Mouse (Mus musculus) spleen, postnatal 14 days (tissue): ENCODE data around the gene Mafg.

Experiments
- DNase-seq, 2 experiments: peaks; one replicate each; pipeline ENCODE4 v3.0.0; 2021 to 2022; ENCODE audit warnings: low spot score in 2 of 2

Gene Mafg

DNA sequence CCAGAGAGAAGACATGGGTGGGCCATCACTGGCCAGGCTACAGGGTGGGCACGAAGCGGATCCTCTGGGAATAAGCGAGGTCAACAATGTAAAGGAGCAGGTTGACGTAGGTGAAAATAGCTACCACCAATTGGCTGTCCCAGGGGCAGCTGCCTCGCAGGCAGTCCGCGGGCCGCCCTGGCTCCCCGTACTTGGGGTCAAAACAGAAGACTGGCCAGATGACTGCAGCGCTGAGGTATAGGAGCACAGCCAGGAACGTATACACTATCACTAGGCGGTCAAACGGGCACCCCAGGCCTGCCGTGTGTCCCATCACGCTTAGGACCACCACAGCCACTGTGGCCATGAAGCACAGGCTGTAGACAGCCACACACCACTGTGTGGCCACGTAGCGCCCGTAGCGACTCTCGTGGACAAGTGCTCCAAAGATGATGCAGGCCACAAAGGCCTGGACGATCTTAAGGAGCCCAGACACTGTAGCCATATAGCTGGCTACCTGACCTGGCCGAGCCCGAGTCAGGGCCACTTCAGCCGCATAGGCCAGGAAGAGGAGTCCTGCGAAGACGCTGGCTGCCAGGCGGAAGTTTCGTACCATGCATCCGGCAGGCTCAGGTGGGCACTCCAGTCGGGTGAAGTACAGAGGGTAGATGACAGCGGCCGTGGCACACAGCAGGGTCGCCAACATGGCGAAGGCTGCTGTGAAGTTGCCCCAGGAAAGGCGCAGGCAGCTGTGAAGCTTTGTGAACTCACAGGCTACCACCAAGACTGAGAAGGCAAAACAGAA is 13.8 kb upstream of the Mafg start:
- DNase-seq, result no peak

DNA sequence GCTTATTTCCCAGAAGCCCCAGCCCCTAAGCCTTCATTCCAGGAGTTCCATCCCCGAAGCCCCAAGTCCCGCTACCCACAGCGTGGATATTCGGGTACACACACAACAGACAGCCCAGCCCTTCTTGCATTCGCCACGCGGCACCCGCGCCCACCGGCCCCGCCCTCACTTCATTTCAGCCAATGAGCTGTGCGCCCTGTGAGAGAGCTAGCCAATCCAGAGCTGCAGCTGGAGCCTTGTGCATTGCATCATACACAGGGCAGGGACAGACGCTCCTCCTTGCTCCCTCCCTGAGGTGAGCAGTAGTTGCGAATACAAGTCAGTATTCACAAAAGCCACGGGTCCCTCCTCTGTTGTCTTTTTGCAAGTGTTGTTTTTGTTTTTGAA is 10.2 kb upstream of the Mafg start, which contains the start of gene Pycr1:
TSS of gene Pycr1 (minus strand) at position 169 of the 387 bp plus-strand sequence.
- peak; percentile 89 to 90 for DNase-seq

DNA sequence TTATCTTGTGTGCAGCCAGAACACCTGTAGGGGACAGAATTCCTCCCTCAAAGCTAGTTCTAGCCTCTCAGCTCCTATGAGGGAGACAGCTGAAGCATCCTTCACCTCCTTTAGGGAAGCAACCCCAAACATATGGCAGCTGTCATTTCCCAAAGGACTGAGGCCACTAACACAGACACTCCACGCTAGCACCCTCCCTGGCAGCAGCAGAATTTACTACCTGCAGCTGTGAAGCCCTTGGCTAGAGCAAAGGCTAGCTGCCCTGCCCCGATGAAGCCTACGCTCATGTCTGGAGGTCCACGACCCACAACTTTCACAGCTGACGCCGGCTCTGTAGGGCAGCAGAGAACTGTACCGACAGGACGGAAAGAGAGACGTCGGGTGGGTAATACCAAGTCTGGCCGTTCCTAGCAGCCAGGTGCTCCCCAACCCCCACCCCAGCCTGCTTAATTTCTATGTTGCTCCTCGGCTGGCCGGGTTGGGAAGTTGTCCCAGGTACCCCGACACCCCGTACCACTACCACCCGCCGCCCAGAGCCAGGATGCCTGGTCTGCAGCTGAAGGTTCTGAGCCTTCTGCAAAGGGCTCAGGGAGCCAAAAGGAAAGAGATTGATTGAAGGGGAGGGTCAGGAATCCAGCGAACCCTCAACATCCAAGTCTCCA is 9.7 kb upstream of the Mafg start:
- DNase-seq, result no peak

GRCm38 (mm10) chr11:120641869-120642268 is 8.5 kb upstream of the Mafg start:
- DNase-seq, result no peak

DNA sequence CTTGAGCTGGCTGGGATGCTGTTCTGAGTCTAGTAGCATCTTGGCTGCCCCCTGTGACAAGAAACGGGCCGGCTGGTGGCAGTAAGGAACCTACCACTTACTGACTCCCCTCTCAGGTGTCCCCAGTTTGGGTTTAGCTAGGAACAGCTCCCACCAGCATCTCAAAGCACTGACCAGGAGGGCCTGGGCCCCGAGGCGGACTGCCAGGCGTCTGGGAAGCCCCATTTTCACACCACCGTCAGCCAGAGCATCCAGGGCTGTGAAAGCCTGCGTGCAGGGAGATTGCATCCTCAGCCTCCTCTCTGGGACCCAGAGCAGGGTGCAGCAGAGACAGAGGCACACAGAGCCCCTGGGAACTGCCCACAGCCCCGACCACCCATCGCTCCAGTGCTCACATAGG is 7.9 kb upstream of the Mafg start:
- DNase-seq, result no peak

- no peak for DNase-seq
Measured at GRCm38 (mm10) chr11:120634810-120635209, 1.4 kb upstream of the Mafg start.

GRCm38 (mm10) chr11:120632559-120633519 is 561 bp downstream of the Mafg start:
- peak; percentile 60 to 70 for DNase-seq

GRCm38 (mm10) chr11:120631726-120632448 is 1.5 kb downstream of the Mafg start:
- DNase-seq, result no peak

DNA sequence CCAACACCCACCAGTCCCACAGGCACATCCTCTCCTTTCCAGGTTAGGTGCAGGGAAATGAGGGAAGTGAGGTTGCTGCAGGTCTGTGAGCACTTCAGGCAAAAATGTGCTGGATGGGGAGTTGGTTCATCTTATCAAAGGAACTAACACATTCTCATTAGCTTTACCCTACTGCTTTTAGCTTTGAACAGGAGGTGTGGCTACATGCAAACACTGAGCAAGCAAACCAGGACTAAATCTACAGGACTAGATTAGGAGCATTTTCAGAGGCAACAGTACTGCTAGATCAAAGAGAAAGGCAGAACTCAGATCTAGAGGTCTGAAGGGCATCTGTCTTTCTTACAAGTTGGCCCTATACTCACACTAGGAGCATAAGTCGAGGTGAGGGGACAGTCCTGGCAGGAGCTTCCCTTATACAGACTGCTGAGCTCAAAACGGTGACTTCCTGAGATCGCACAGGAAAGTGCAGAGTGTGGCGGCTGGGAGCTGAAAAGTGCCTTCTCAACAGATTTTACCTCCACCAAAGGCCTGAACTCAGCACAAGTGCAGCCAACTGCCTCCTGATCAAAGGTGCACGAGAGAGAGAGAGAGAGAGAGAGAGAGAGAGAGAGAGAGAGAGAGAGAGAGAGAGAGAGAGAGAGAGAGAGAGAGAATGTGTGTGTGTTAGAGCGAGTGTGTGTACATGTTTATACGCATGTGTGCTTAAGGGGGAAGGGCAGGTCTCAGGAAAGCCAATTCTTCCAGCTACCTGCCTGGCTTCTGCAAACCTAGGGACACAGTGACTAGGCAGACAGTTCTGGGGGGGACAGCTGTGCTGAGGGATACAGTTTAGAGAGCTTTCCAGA is 2.3 kb downstream of the Mafg start:
- DNase-seq, result no peak

GRCm38 (mm10) chr11:120630401-120630871 is 3.0 kb downstream of the Mafg start:
- DNase-seq, result peak in 1 of 2 experiments; percentile 46

GRCm38 (mm10) chr11:120629911-120630310 is 3.5 kb downstream of the Mafg start:
- peak; percentile 70 to 73 for DNase-seq

DNA sequence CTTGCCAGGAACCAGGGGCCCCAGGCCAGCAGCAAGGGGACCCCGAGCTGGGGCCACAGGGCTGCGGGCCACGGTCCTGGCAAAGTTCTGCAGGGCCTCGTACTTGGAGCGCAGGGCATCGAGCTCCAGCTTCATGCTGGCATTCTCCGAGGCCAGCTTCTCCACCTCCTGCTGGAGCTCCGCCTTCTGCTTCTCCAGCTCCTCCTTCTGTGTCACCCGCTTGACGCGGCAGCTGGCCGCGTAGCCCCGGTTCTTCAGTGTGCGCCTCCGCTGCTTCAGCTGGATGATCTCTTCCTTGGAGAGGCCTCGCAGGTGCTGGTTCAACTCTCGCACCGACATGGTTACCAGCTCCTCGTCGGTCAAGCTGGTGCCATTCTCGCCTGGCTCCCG is 4.1 kb downstream of the Mafg start:
- DNase-seq, result peak; percentile 60 to 68

DNA sequence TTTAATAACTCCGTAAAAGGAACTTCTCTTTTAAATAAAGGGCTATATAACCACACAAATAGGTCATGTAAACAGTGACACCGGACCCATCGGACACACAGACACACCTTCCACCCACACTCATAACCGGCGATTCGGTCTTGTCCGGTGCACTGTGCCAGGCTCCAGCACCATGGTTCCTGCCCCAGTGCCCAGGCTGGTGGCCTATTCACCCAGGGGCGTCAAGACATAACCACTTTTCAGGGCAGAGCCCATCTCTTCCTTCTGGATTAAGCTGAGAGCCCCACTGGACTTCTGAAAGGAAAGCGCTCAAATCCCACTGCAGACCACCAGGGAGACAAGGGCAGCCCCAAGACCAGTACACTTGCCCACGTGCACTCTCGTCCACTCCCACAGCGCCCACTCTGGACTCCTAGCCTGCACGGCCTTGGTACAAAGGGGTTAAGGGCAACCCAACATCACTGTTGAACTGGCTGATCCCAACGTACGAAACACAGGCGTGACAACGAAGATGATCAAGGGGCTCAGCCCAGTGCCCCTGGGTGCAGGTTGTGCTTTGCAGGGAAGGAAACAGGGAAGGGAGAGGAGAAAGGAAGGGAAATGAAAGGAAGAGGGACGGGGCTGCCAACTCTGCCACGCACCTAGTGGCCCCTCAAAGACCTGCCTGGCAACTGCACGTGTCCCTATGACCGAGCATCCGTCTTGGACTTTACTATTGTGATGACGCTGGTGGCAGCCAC is 4.6 kb downstream of the Mafg start:
- no peak for DNase-seq

DNA sequence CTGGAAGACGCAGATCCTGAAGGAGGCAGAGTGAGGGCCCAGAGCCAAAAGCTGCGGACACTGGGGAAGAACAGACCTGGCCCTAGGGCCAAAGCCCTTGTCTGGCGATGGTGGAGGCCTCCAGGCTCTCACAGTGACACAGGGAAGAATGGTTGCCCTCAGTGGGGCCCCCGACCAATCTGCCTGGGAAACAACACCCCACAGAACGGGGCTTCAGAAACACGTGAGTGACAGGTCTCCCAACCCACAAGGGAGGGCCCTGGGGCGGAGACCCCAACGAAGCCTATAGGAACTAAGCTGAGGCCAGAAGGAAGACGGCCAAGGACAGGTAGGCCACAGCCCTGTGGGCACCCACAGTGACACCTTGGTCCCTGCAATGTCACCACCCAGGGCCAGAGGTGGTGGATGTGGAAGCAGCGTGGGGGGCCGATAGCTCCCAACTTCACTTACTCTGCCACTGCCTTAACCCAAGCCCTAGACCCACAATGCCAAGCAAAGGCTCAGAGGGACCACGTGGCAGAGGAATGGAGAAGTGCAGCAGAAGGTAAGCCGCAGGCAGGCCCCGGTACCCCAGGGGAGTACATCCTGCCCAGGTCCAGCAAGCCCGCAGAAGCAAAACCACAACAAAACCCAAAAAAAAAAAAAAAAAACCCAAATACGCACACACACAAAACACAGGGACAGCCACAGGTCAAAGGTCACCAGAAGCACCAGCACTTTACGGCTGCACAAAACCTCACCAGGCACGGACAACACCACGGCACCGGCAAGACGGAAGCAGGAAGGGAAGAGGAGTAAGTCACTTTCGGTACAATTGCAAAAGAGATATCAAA is 5.7 kb downstream of the Mafg start:
- peak in 1 of 2 experiments; percentile 50 for DNase-seq

- DNase-seq, result no peak
Measured at GRCm38 (mm10) chr11:120626785-120627467, 6.5 kb downstream of the Mafg start.

DNA sequence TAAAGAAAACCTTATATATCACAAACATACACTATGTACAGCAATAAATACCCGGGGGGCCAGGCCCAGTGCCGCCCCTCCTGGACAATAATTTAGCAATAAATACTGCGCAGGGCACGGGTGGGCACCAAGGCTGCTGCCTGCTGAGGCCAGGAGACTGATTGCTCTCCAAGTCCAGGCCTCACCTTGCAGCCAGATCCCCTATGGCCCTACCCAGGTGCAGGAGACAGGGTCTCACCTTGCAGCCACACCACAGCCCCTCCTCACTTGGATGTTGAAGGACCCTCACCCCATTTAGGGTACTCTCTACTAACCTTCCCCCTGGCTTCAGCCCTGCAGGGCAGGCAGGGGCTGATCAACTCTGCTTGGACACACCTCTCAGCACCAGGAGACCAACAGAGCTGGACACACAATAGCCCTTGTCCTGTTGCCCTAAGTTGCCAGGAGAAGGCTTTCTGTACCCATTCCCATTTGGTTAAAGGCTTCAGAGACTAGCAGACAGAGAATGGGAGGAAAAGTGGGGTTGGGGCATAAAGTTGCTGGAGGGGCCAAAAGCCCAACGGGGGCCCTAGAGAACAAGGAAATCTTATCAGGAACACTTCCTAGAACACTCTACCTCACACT is 8.1 kb downstream of the Mafg start, which contains the start of gene Sirt7:
TSS of gene Sirt7 (minus strand) at position 89 of the 624 bp plus-strand sequence.
- no peak for DNase-seq

DNA sequence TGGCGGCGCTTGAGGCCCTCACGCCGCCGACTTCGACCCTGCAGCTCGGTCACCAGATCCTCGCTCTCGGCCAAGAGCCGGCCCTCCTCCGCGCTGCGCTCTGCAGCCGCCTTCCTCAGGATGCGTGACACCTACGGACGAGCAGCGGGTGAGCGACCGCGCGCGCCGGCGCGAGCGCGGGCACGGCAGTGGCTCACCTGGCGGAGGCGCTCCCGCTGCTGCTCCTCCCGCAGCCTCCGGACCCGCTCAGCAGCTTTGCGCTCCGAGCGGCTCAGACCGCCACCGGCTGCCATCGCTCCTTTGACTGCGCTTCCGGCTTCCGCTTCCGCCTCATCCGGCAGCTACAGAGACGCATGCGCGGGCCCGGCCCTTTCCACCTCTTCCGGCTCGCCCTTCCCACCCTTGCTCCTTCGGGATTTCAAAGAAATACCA is 8.7 kb downstream of the Mafg start:
- DNase-seq, result peak; percentile 74 to 78
